Mouse (Mus musculus) heart, embryonic 11.5 days (tissue): ENCODE data around the gene Zfp747. TPM values are rescaled to one million over a fixed set of nuclear protein-coding genes. Genes with fewer than 3 reads are reported as not detected.
"Not testable (repeated sequence)": the region's sequence is repeated elsewhere in the genome, so short reads cannot be mapped to it uniquely, and the experiment has no call there.

ENCODE experiments used
- ATAC-seq: fragments of 200-750 bp; cut with Nextera tagmentation; replicated peaks from 2 replicates; pipeline ENCODE4 v1.8.0; 2017; ENCODE audit warnings: moderate library complexity; ENCODE audit not compliant: insufficient number of reproducible peaks, low FRiP score, low TSS enrichment
- H3K27ac ChIP-seq: fragments of 300-500 bp; sonication (generic); 2 replicates; pipeline ENCODE4 v1.5.1; 2014; ENCODE audit warnings: mild to moderate bottlenecking, low read depth, low read length
- H3K27me3 ChIP-seq: fragments of 300-500 bp; sonication (generic); 2 replicates; pipeline ENCODE4 v1.6.1; 2014; ENCODE audit warnings: mild to moderate bottlenecking, low read length, mixed read lengths; ENCODE audit not compliant: control insufficient read depth, insufficient read depth
- H3K36me3 ChIP-seq: fragments of 300-500 bp; sonication (generic); 2 replicates; pipeline ENCODE4 v1.6.1; 2014; ENCODE audit warnings: mild to moderate bottlenecking, low read length, moderate library complexity, mixed read lengths; ENCODE audit not compliant: control insufficient read depth, insufficient read depth
- H3K4me1 ChIP-seq: fragments of 300-500 bp; sonication (generic); 2 replicates; pipeline ENCODE4 v1.6.1; 2014; ENCODE audit warnings: low read length; ENCODE audit not compliant: control insufficient read depth, insufficient read depth
- H3K4me2 ChIP-seq: fragments of 300-500 bp; sonication (generic); 2 replicates; pipeline ENCODE4 v1.6.1; 2014; ENCODE audit warnings: mild to moderate bottlenecking, moderate library complexity
- H3K4me3 ChIP-seq: fragments of 300-500 bp; sonication (generic); 2 replicates; pipeline ENCODE4 v1.5.1; 2014; ENCODE audit warnings: low read depth, low read length
- H3K9ac ChIP-seq: fragments of 300-500 bp; sonication (generic); 2 replicates; pipeline ENCODE4 v1.6.1; 2014; ENCODE audit warnings: mild to moderate bottlenecking, low read depth, low read length, moderate library complexity
- H3K9me3 ChIP-seq: fragments of 300-500 bp; sonication (generic); replicated peaks from 2 replicates; pipeline ENCODE4 v1.6.1; 2016; ENCODE audit warnings: low read length; ENCODE audit not compliant: control insufficient read depth
- WGBS: fragments of 180-500 bp; shearing (Covaris S2); extraction: QIAGEN DNeasy Blood & Tissue Kit; methylation state at CpG from one replicate; pipeline ENCODE4 v1.1.7; 2014; ENCODE audit not compliant: insufficient replicate concordance; 5-methylcytosine and 5-hydroxymethylcytosine counted together
- polyA plus RNA-seq: library from polyadenylated mRNA; unstranded; fragments of >200 nt; fragmentation: Nextera tagmentation; extraction: Ambion mirVana; gene quantifications from 2 replicates; pipeline ENCODE4 v1.2.1, GENCODE M21; 2014

Gene Zfp747
- polyA plus RNA-seq, 1 experiment from 2014 or later = 4.9 TPM

GRCm38 (mm10) chr7:127345512-127346325, 30.1 kb downstream of the Zfp747 start, which contains the start of gene Zfp768:
TSS of gene Zfp768 (minus strand) at chr7:127345589.
- H3K27me3 ChIP-seq = no peaks in the 10 kb centered on the region
- peak within 1 kb of the TSS; percentile 89 for H3K4me2 ChIP-seq
- H3K4me3 ChIP-seq = peak within 1 kb of the TSS; percentile 92
- peak within 1 kb of the TSS; percentile 97 for H3K27ac ChIP-seq
- peak; percentile 88 for ATAC-seq
- peaks cover 12% of the 10 kb centered on the region for H3K36me3 ChIP-seq
- peak within 1 kb of the TSS; percentile 97 for H3K9ac ChIP-seq
- WGBS = under 1% methylated on average over 68 of the region's 76 CpGs
- H3K9me3 ChIP-seq = no peaks in the 10 kb centered on the region
- peaks cover 14% of the 10 kb centered on the region for H3K4me1 ChIP-seq

DNA sequence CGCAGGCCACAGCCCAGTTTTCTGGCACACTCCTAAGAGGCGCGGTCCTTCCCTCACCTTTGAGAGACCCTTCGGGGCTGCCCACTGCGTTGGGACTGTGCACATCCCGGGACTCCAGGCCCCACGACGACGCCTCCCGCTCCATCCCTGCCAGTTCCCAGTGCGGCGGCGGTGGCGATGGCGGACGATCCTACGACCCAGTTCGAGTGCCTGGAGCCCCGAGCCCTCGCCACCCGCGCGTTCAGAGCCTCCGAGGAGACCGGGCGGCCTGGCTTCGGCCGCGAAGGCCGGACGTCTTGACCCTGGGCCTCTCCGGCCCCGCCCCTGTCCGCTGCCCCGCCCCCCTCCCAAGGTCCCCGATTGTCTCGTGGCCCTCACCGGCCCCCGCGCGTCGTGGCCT, 30.8 kb downstream of the Zfp747 start:
- Histone ChIP-seq H3K9me3 (no peaks in the 10 kb centered on the region), H3K4me1 (peaks cover 14% of the 10 kb centered on the region), H3K27ac (peak overlapping the region; percentile 97), H3K4me2 (peak overlapping the region; percentile 89), H3K9ac (peak overlapping the region; percentile 97), H3K27me3 (no peaks in the 10 kb centered on the region), H3K4me3 (peak overlapping the region; percentile 92), H3K36me3 (peaks cover 12% of the 10 kb centered on the region)
- peak; percentile 64 for ATAC-seq
- WGBS = under 1% methylated on average over 42 of the region's 42 CpGs

DNA sequence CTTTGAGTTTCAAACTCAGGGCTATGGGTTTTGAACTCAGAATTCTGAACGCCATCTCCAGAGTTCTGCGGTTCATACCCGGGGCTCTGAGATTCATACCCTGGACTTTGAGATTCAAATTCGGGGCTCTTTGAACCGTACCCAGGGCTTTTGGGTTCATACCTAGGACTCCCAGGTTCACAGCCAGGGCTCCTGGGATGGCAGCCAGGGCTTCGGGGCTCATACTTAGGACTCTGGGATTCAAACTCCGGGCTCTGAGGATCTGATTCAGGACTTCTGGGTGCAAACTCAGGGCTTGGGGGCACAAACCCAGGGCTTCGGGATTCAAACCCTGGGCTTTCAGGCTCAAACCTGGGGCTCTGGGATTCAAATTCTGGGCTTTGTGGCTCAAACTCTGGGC, 31.5 kb downstream of the Zfp747 start:
- peak overlapping the region; percentile 97 for H3K9ac ChIP-seq
- peak overlapping the region; percentile 92 for H3K4me3 ChIP-seq
- H3K9me3 ChIP-seq = no peaks in the 10 kb centered on the region
- H3K27me3 ChIP-seq = no peaks in the 10 kb centered on the region
- peak overlapping the region; percentile 89 for H3K4me2 ChIP-seq
- H3K27ac ChIP-seq = no peak overlapping the region
- H3K36me3 ChIP-seq = peaks cover 12% of the 10 kb centered on the region
- WGBS = 88% methylated on average over 8 of the region's 8 CpGs
- H3K4me1 ChIP-seq = peaks cover 14% of the 10 kb centered on the region
- ATAC-seq = no peak

DNA sequence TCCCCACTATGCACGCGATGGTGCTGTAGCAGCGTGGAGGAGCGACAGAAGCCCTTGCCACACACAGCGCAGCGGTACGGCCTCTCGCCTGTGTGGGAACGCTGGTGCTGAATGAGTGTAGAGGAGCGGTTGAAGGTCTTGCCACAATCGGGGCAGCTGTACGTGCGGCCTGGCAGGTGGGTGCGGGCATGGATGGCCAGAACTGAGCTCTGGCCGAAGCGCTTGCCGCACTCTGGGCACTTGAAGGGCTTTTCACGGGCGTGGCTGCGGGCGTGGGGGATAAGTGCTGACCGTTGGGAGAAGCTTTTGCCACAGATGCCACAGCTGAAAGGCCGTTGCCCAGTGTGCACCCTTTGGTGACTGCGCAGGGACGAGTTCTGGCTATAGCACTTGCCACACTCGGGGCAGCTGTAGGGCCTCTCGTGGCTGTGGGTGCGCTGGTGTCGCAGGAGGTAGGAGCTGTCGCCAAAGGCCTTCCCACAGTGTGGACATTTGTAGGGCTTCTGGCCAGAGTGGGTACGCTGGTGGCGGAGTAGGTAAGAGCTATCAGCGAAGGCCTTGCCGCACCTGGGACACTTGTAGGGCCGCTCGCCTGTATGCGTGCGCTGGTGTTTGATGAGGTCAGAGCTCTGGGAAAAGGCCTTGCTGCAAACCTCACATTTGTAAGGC, 32.4 kb downstream of the Zfp747 start:
- Histone ChIP-seq H3K9me3 (no peaks in the 10 kb centered on the region), H3K4me3 (no peak overlapping the region; the same call in 1 of the 2 replicates), H3K27ac (no peak overlapping the region), H3K4me1 (peaks cover 14% of the 10 kb centered on the region), H3K9ac (0 out of 2 replicates have a peak overlapping the region, but pooled peaks have one; percentile 34), H3K27me3 (no peaks in the 10 kb centered on the region), H3K36me3 (peaks cover 12% of the 10 kb centered on the region), H3K4me2 (0 out of 2 replicates have a peak overlapping the region, but pooled peaks have one; percentile 11)
- WGBS = 92% methylated on average over 38 of the region's 38 CpGs
- no peak for ATAC-seq

GRCm38 (mm10) chr7:127342888-127343287, 33.0 kb downstream of the Zfp747 start:
- Histone ChIP-seq H3K4me1 (peaks cover 14% of the 10 kb centered on the region), H3K36me3 (peaks cover 12% of the 10 kb centered on the region), H3K4me2 (0 out of 2 replicates have a peak overlapping the region, but pooled peaks have one; percentile 11), H3K9me3 (no peaks in the 10 kb centered on the region), H3K9ac (0 out of 2 replicates have a peak overlapping the region, but pooled peaks have one; percentile 34), H3K27ac (no peak overlapping the region), H3K4me3 (no peak overlapping the region), H3K27me3 (no peaks in the 10 kb centered on the region)
- WGBS = 91% methylated on average over 7 of the region's 7 CpGs
- ATAC-seq = no peak

DNA sequence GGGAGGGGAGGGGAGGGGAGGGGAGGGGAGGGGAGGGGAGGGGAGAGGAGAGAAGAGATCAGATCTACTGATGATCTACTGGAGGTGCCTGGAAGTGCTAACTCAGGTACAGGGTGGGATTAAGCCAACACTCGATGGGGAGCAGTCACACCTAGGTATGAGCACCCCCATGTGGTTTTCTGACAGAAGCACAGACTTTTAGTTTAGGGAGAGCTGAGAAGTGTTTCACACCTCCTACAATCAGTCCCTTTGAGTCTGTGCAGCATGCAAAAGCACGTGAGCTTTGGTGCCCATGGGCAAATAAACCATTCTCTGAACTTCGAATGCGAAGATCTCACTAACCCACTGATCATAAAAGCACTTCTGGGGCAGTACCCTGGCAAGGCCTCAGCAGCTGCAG, 33.5 kb downstream of the Zfp747 start:
- ATAC-seq = no peak
- no peak overlapping the region for H3K4me3 ChIP-seq
- H3K9ac ChIP-seq = no peak overlapping the region
- no peaks in the 10 kb centered on the region for H3K9me3 ChIP-seq
- H3K4me1 ChIP-seq = peaks cover 14% of the 10 kb centered on the region
- H3K4me2 ChIP-seq = no peak overlapping the region
- H3K27me3 ChIP-seq = no peaks in the 10 kb centered on the region
- peaks cover 12% of the 10 kb centered on the region for H3K36me3 ChIP-seq
- no peak overlapping the region for H3K27ac ChIP-seq
- WGBS = 50% methylated on average over 4 of the region's 4 CpGs

- H3K27ac ChIP-seq, H3K9me3 ChIP-seq, H3K4me2 ChIP-seq, H3K4me3 ChIP-seq, H3K27me3 ChIP-seq, ATAC-seq, H3K9ac ChIP-seq: not testable (repeated sequence)
- 82% methylated on average over 6 of the region's 6 CpGs for WGBS
- peaks cover 14% of the 10 kb centered on the region for H3K4me1 ChIP-seq
- peaks cover 12% of the 10 kb centered on the region for H3K36me3 ChIP-seq
Observed at GRCm38 (mm10) chr7:127341861-127342260, 34.0 kb downstream of the Zfp747 start.

GRCm38 (mm10) chr7:127341356-127341755, 34.5 kb downstream of the Zfp747 start:
- Histone ChIP-seq H3K4me1 (peaks cover 14% of the 10 kb centered on the region), H3K9ac (no peak overlapping the region), H3K9me3 (no peaks in the 10 kb centered on the region), H3K4me3 (no peak overlapping the region), H3K27ac (no peak overlapping the region), H3K36me3 (peaks cover 12% of the 10 kb centered on the region), H3K27me3 (no peaks in the 10 kb centered on the region), H3K4me2 (no peak overlapping the region)
- WGBS = 93% methylated on average over 8 of the region's 8 CpGs
- ATAC-seq = no peak
